Mouse (Mus musculus) intestine, postnatal 0 days (tissue): Measurements from ENCODE around the gene Sh2d3c. TPM values are rescaled to one million over a fixed set of nuclear protein-coding genes. Genes with fewer than 3 reads are reported as not detected.

Source experiments
- ATAC-seq: fragments of 200-750 bp; cut with Nextera tagmentation; 2 replicates; pipeline ENCODE4 v1.8.0; 2017; ENCODE audit warnings: mild to moderate bottlenecking, moderate TSS enrichment, moderate library complexity
- H3K27ac ChIP-seq: fragments of 300-500 bp; sonication (generic); 2 replicates; pipeline ENCODE4 v1.5.1; 2014; ENCODE audit warnings: mild to moderate bottlenecking, low read depth, low read length, moderate library complexity
- H3K27me3 ChIP-seq: fragments of 300-500 bp; sonication (generic); replicated peaks from 2 replicates; pipeline ENCODE4 v1.6.1; 2014; ENCODE audit warnings: low read length, mixed read lengths; ENCODE audit not compliant: control insufficient read depth, insufficient read depth
- H3K36me3 ChIP-seq: fragments of 300-500 bp; sonication (generic); 2 replicates; pipeline ENCODE4 v1.6.1; 2014; ENCODE audit warnings: mild to moderate bottlenecking, moderate library complexity; ENCODE audit not compliant: control insufficient read depth, insufficient read depth
- H3K4me1 ChIP-seq: fragments of 300-500 bp; sonication (generic); replicated peaks from 2 replicates; pipeline ENCODE4 v1.6.1; 2014; ENCODE audit warnings: antibody characterized with exemption, low read length, mixed read lengths; ENCODE audit not compliant: control insufficient read depth, insufficient read depth
- H3K4me2 ChIP-seq: fragments of 300-500 bp; sonication (generic); replicated peaks from 2 replicates; pipeline ENCODE4 v1.6.1; 2014; ENCODE audit warnings: low read depth, mild to moderate bottlenecking, moderate library complexity
- H3K4me3 ChIP-seq: fragments of 300-500 bp; sonication (generic); 2 replicates; pipeline ENCODE4 v1.5.1; 2014; ENCODE audit warnings: low read depth, low read length
- H3K9ac ChIP-seq: fragments of 300-500 bp; sonication (generic); 2 replicates; pipeline ENCODE4 v1.6.1; 2014; ENCODE audit warnings: mild to moderate bottlenecking, low read depth, low read length
- H3K9me3 ChIP-seq: fragments of 300-500 bp; sonication (generic); 2 replicates; pipeline ENCODE4 v1.6.1; 2016; ENCODE audit warnings: mixed run types; ENCODE audit not compliant: control insufficient read depth
- CTCF ChIP-seq: sonication (generic); IDR thresholded peaks from 2 replicates; pipeline ENCODE4 v1.5.1; 2016; ENCODE audit warnings: low read depth, mild to moderate bottlenecking, control low read depth, antibody characterized with exemption, moderate library complexity
- WGBS: fragments of 180-500 bp; shearing (Covaris S2); extraction: QIAGEN DNeasy Blood & Tissue Kit; methylation state at CpG from one replicate; pipeline ENCODE4 v1.1.7; 2014; 5-methylcytosine and 5-hydroxymethylcytosine counted together
- microRNA counts: library from miRNA; unstranded; fragments of <30 nt; microRNA quantifications from one replicate; lab custom pipeline; 2016
- microRNA-seq: library from miRNA; unstranded; fragments of <30 nt; microRNA quantifications from one replicate; pipeline ENCODE4, GENCODE M21; 2016
- polyA plus RNA-seq: library from polyadenylated mRNA; unstranded; fragments of >200 nt; fragmentation: Nextera tagmentation; extraction: Ambion mirVana; gene quantifications from 2 replicates; pipeline ENCODE4 v1.2.1, GENCODE M21; 2015

The Sh2d3c gene
- polyA plus RNA-seq, 1 experiment from 2014 or later: 11.2 TPM

- no peak for ATAC-seq
- no peak within 1 kb of the TSS for H3K4me3 ChIP-seq
- no peaks in the 10 kb centered on the region for H3K27me3 ChIP-seq
- H3K4me2 ChIP-seq: no peak within 1 kb of the TSS
- TF ChIP-seq CTCF: no peak
- H3K27ac ChIP-seq: no peak within 1 kb of the TSS
- no peaks in the 10 kb centered on the region for H3K4me1 ChIP-seq
- no peak within 1 kb of the TSS for H3K9ac ChIP-seq
- H3K36me3 ChIP-seq: no peaks in the 10 kb centered on the region
- 68% methylated on average over 4 of the region's 4 CpGs for WGBS
- H3K9me3 ChIP-seq: no peaks in the 10 kb centered on the region
Measured at GRCm38 (mm10) chr2:32784048-32784681, 63.3 kb downstream of the Sh2d3c start, which contains the start of gene Cfap157. Gene Cfap157 (minus strand): TSS chr2:32784428.

DNA sequence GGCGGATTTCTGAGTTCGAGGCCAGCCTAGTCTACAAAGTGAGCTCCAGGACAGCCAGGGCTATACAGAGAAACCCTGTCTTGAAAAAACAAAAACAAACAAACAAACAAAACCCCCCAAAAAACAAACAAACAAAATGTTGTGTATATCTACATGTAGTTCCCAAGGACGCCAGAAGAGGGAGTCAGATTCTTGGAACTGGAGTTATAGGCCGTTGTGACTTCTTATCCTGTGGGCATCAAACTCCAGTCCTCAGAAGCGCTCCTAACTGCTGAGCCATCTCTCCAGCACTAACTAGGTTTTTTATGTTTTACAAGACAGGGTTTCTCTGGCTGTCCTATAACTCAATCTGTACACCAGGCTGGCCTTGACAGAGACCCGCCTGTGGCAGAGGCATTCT lies 66.3 kb downstream of the Sh2d3c start:
- Histone ChIP-seq H3K36me3 (0 out of 2 replicates have a peak, but pooled peaks cover 7% of the 10 kb centered on the region), H3K9ac (no peak overlapping the region), H3K4me2 (no peak overlapping the region), H3K27ac (no peak overlapping the region), H3K9me3 (no peaks in the 10 kb centered on the region), H3K4me1 (no peaks in the 10 kb centered on the region), H3K27me3 (no peaks in the 10 kb centered on the region), H3K4me3 (no peak overlapping the region)
- no peak for ATAC-seq
- WGBS: 62% methylated on average over 6 of the region's 6 CpGs
- TF ChIP-seq CTCF: peak; percentile 66

GRCm38 (mm10) chr2:32788581-32788980 lies 67.7 kb downstream of the Sh2d3c start:
- 0 out of 2 replicates have a peak, but pooled peaks cover 7% of the 10 kb centered on the region for H3K36me3 ChIP-seq
- 60% methylated on average over 2 of the region's 2 CpGs for WGBS
- H3K4me1 ChIP-seq: no peaks in the 10 kb centered on the region
- no peak overlapping the region for H3K4me3 ChIP-seq
- H3K27me3 ChIP-seq: no peaks in the 10 kb centered on the region
- no peak overlapping the region for H3K4me2 ChIP-seq
- ATAC-seq: no peak
- H3K27ac ChIP-seq: no peak overlapping the region
- H3K9me3 ChIP-seq: no peaks in the 10 kb centered on the region
- TF ChIP-seq CTCF: no peak
- H3K9ac ChIP-seq: no peak overlapping the region

DNA sequence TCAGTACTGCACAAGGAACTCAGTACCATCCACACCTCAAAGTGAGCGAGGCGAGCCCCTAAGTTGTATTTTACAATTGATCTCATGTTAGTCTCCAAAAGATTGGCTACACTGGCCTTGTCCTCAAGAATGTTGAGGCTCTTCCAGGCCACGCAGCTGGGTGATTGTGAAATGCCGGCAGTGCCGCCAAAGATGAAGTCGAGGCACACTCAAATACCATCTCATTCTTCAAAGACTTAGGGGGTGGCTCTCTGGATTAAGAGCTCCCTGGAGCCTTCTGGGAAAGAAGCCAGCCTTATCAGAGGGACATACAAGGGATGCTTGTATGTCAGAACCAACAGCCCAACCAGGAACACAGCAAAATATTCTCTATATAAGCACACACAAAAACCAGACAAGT lies 70.4 kb downstream of the Sh2d3c start:
- TF ChIP-seq CTCF: no peak
- H3K27me3 ChIP-seq: no peaks in the 10 kb centered on the region
- H3K9me3 ChIP-seq: no peaks in the 10 kb centered on the region
- no peak for ATAC-seq
- H3K36me3 ChIP-seq: peaks cover 24% of the 10 kb centered on the region; the same call in 1 of the 2 replicates
- H3K4me1 ChIP-seq: no peaks in the 10 kb centered on the region
- H3K4me3 ChIP-seq: no peak overlapping the region
- no peak overlapping the region for H3K4me2 ChIP-seq
- 78% methylated on average over 6 of the region's 6 CpGs for WGBS
- no peak overlapping the region for H3K27ac ChIP-seq
- H3K9ac ChIP-seq: no peak overlapping the region

GRCm38 (mm10) chr2:32795748-32796418 lies 75.0 kb downstream of the Sh2d3c start:
- Histone ChIP-seq H3K27ac (no peak overlapping the region), H3K4me2 (no peak overlapping the region), H3K9me3 (no peaks in the 10 kb centered on the region), H3K4me1 (no peaks in the 10 kb centered on the region), H3K4me3 (no peak overlapping the region), H3K9ac (no peak overlapping the region), H3K27me3 (no peaks in the 10 kb centered on the region), H3K36me3 (peaks cover 26% of the 10 kb centered on the region; the same call in 1 of the 2 replicates)
- ATAC-seq: no peak
- WGBS: 89% methylated on average over 13 of the region's 13 CpGs
- TF ChIP-seq CTCF: no peak

DNA sequence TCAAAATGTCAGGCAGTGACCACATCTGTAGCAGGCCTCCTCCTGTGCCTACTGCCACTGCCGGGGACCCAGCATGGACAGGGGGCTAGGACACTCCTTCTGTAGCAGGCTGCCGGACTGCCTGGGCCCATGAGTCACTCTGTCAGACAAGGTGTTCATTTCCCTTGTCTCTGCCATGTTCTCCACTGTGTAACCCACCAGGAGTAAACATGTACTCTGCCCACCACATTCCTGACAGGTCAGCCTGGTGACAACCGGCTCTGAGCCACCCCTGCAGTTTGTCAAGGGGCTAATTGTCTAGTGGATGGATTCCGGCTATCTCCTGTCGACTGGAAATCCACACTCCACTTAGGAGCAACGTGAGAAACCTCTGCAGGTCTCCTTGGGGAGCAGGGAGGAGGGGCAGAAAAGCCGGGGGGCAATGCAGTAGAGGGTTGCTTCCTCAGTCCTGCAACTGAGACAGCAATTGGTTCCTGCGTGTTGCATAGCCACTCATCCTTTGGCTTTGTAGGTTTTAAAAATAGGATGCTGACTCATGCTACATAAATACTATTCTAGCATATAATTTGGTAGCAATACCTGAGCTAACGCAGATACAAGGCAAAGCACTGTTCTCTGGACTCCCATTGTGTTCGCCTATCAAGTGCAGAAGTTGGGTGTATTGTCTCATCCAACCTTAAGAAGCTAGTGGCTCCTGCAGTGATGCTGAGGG lies 77.6 kb downstream of the Sh2d3c start:
- Histone ChIP-seq H3K4me2 (no peak overlapping the region), H3K27me3 (no peaks in the 10 kb centered on the region), H3K27ac (no peak overlapping the region), H3K9me3 (no peaks in the 10 kb centered on the region), H3K4me3 (no peak overlapping the region), H3K4me1 (no peaks in the 10 kb centered on the region), H3K9ac (no peak overlapping the region), H3K36me3 (peaks cover 35% of the 10 kb centered on the region; the same call in 1 of the 2 replicates)
- WGBS: 56% methylated on average over 10 of the region's 10 CpGs
- ATAC-seq: no peak
- no peak for TF ChIP-seq CTCF

MicroRNAs encoded within 50 kb of the gene (microRNA counts, 519-probe panel; counts per million panel counts)
- not detected for microRNA mmu-miR-2861 (lab: Ali Mortazavi, UCI)

Small RNA genes within 50 kb of the gene (microRNA-seq; reads per million reads assigned to microRNA genes)
- gene Gm47291 (not detected), gene Mir2861 (not detected), gene Mir3960 (not detected), gene Mir8093 (not detected)

Other genes with a start within 250 kb of the Sh2d3c start
- gene Fam102a, start 185.7 kb upstream of the Sh2d3c start, polyA plus RNA-seq: 18.0 and 18.4 TPM in 2 replicates
- gene Dpm2, start 150.2 kb upstream of the Sh2d3c start, polyA plus RNA-seq: 120 and 124 TPM in 2 replicates
- not detected in 2 replicates for gene Pip5kl1, start 146.3 kb upstream of the Sh2d3c start, polyA plus RNA-seq
- gene 9430097D07Rik, start 145.4 kb upstream of the Sh2d3c start, polyA plus RNA-seq: 0.14 TPM in 1 of 2 replicates, not detected in the other
- 5.7 and 6.6 TPM in 2 replicates for gene St6galnac4, start 134.0 kb upstream of the Sh2d3c start, polyA plus RNA-seq
- 8.3 and 9.1 TPM in 2 replicates for gene St6galnac6, start 121.3 kb upstream of the Sh2d3c start, polyA plus RNA-seq
- gene Ak1, start 99.3 kb upstream of the Sh2d3c start, polyA plus RNA-seq: 10.5 and 12.1 TPM in 2 replicates
- 32.2 and 34.1 TPM in 2 replicates for gene Eng, start 74.5 kb upstream of the Sh2d3c start, polyA plus RNA-seq
- 12.4 and 15.2 TPM in 2 replicates for gene Fpgs, start 16.9 kb upstream of the Sh2d3c start, polyA plus RNA-seq
- 54.0 and 62.2 TPM in 2 replicates for gene Cdk9, start 8.0 kb upstream of the Sh2d3c start, polyA plus RNA-seq
- gene 6330409D20Rik, start 20.0 kb downstream of the Sh2d3c start, polyA plus RNA-seq: 0.18 TPM in 2 replicates
- 59.2 and 60.4 TPM in 2 replicates for gene Tor2a, start 36.2 kb downstream of the Sh2d3c start, polyA plus RNA-seq
- 0.04 and 0.09 TPM in 2 replicates for gene Ttc16, start 54.6 kb downstream of the Sh2d3c start, polyA plus RNA-seq
- gene Ptrh1, start 54.7 kb downstream of the Sh2d3c start, polyA plus RNA-seq: 8.4 and 10.5 TPM in 2 replicates
- gene Cfap157, start 63.4 kb downstream of the Sh2d3c start, polyA plus RNA-seq: 0.47 and 0.76 TPM in 2 replicates
- gene Stxbp1, start 126.2 kb downstream of the Sh2d3c start, polyA plus RNA-seq: 12.1 and 12.2 TPM in 2 replicates
- 13.9 and 15.3 TPM in 2 replicates for gene Fam129b, start 155.1 kb downstream of the Sh2d3c start, polyA plus RNA-seq
- 90.6 and 103 TPM in 2 replicates for gene Rpl12, start 240.5 kb downstream of the Sh2d3c start, polyA plus RNA-seq
- gene Lrsam1, start 240.6 kb downstream of the Sh2d3c start, polyA plus RNA-seq: 4.3 and 4.4 TPM in 2 replicates